Mouse (Mus musculus) MN1 (cell line): ENCODE measurements around the gene Cdc14a.
"Not testable (repeated sequence)": the region's sequence is repeated elsewhere in the genome, so short reads cannot be mapped to it uniquely, and the experiment has no call there.

ENCODE experiments used
- DNase-seq: peaks from one replicate; pipeline ENCODE4 v3.0.0-alpha.2; 2016; ENCODE audit warnings: low spot score

Cdc14a gene

GRCm38 (mm10) chr3:116368868-116369437 lies 54.9 kb downstream of the Cdc14a start:
- DNase-seq: no peak

DNA sequence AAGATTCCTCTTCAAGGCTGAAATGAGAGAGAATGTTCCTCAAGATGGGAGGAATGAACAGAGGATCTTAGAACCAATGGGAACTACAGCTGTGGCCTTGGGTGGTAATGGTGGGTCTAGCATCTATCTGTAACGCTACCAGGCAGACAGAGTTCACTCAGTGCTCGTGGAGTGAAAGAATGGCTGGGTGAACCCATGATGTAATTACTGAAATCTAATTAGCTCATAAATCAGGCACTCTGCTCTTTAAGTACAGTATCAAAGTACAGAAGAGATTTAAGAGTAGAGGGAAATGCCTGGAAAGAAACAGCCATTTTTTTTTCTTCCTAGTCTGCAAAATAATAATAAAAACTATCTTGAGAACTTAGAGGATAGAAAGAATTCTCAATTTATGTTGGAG lies 57.7 kb downstream of the Cdc14a start:
- peak; percentile 18 for DNase-seq

DNA sequence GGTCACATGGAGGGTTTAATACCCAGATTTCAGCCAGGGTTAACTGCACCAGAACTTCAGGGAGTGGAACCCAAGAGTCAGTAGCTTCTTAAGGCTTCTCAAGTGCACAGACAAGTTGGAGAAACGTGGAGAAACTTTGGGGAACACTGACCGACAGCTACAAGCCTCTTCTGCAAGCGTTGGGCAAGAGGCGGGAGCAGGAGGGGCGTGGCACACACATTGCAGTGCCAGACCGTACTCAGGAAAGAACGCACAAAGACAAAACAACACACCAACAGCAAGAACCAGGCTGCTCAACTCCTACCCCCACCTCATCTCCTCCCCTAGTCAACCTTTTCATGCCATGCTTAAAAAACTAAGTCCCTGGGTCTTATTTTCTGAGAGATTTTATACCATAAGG lies 61.9 kb downstream of the Cdc14a start:
- DNase-seq: no peak

GRCm38 (mm10) chr3:116361101-116361500 lies 62.7 kb downstream of the Cdc14a start:
- no peak for DNase-seq

GRCm38 (mm10) chr3:116357866-116358265 lies 66.0 kb downstream of the Cdc14a start:
- DNase-seq: no peak

- no peak for DNase-seq
Observed at GRCm38 (mm10) chr3:116357180-116357579, 66.7 kb downstream of the Cdc14a start.

- DNase-seq: peak; percentile 7
Observed at GRCm38 (mm10) chr3:116355026-116355788, 68.6 kb downstream of the Cdc14a start.

- DNase-seq: no peak
Observed at GRCm38 (mm10) chr3:116352486-116352885, 71.3 kb downstream of the Cdc14a start.

DNA sequence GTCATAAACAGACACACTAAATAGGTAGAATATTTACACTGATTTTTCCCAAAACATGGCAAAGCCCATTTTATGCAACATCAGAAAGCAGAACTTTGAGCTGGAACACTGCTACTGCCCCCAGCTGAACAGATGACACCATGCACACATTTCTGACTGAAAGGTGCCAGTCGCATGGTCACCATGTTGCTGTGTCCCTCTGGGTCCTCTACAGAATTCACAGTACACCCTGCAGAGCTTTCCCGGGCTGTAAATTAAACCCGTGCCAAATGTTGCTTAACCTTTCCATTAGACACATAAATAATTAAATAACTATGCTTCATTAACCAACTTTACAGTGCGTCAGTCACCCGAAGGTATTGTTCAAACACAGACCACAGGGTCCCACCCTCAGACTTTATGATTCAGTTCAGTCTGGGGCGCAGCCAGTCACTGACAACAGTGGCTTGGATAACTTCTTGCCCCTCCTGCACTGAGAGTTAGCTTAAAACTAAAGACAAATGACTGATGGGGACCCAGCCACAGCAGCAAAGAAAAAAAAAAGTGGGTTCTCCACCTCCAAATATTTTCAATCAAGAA lies 73.4 kb downstream of the Cdc14a start:
- no peak for DNase-seq

DNA sequence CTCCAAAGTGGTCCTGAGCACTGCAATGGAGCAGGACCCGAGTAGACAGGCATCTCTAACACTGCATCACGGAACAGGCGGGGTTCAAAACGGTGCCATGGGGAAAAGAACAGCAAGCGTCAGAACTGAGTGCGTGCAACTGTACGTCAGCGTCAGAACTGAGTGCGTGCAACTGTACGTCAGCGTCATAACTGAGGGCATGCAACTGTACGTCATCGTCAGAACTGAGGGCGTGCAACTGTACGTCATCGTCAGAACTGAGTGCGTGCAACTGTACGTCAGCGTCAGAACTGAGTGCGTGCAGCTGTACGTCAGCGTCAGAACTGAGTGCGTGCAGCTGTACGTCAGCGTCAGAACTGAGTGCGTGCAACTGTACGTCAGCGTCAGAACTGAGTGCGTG lies 76.3 kb downstream of the Cdc14a start:
- DNase-seq: not testable (repeated sequence)

DNA sequence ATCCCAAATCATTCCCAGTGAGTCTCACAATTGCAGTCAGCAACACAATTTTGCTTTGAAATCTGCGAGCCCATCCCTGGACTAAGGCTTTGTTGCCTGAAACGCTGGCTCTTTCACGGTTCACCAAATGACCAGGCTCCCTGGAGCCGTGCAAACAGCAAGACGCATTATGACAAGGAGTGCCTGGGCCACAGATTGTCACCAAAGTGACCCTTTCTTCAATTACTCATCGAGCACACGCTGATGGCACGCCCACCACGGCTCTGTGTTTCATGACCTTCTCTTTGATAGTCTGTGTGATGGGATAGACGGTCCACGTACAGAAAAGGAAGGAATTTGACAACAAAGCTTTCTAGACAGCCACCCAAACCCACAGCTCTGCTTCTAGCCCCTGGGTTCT lies 78.6 kb downstream of the Cdc14a start:
- DNase-seq: no peak

DNA sequence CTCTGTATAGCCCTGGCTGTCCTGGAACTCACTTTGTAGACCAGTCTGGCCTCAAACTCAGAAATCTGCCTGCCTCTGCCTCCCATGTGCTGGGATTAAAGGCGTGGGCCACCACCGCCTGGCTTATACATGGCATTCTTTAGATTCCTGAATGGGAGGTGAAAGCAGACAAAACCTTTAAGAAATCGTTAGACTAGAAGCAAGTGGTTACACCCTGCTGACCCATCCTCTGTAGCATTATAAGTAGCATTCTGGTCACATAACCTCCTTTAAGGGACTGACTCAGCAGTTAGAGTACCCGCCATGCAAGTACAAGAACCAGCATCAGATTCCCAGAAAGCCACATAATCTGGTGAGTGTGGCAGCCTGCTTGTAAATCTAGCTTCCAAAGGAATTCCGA lies 81.6 kb downstream of the Cdc14a start:
- no peak for DNase-seq

DNA sequence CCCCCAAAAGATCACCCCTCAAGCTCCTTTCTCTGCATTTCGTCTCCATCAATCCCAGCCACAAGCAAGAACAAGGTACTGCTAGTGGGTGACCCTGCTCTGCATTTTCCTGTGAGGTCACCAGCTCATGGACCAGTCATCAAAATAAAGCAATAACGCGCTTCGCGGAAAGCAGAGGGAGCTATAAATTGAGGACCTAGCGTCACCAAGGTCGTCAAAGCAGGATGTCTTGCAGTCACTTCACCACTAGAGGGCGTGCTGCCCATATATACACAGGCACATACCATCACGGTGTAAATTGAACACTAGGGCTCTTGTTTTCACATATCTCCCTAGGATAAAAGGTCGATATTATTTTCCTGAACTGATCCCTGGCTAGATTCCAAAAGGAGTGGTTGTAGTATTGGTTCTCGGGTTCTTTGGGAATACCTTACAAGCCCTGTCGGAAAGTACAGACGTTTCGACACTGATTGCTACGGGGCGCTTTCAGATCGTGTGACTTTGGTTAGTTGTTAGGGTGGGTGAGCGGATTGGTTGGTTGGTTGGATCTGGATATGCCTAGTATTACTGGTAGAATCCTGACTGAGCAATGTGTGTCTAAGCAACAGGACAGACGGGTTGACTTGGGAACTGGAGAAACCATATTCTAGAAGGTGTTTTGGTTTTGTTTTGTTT lies 82.7 kb downstream of the Cdc14a start:
- peak; percentile 39 for DNase-seq

DNA sequence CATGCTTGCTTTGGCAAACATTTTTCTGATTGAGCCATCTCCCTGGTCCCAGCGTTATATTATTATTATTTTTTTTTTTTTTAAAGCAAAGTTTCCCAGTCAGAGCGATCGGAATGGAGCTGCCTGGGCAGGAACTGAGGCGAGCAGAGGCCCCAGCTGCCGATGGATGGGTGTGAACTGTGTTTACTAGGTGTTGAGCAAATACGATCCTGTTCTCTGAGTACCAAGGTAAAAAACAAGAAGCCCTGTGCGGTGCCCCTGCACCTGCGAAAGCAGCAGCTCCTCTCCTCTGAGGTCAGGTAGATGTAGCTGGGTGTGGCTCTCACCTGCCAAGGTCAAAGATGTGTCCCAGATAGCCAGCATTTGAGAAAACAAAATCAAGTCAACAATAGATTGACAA lies 83.6 kb downstream of the Cdc14a start:
- DNase-seq: no peak

GRCm38 (mm10) chr3:116338616-116339015 lies 85.2 kb downstream of the Cdc14a start:
- DNase-seq: no peak

GRCm38 (mm10) chr3:116337840-116338239 lies 86.0 kb downstream of the Cdc14a start:
- DNase-seq: no peak

DNA sequence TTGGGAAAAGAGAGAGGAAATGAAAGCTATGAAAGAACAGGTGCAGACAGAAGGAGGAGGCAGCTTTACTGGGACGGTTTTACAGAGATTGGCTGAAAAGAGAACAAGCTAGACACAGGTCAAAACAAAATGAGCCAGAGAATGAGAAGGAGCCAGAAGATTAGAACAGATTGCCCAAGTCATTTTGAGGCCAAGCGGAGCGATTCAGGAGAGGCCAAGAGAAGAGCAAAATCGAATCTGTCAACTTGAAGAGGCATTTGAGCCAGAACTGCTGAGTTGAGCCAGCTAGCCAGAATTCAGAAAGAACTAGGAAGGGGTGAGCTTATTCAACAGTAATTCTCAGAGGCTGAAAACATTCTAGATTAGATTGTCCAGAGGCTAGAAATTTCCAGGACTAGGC lies 88.8 kb downstream of the Cdc14a start:
- DNase-seq: no peak

- no peak for DNase-seq
Observed at GRCm38 (mm10) chr3:116333711-116334110, 90.1 kb downstream of the Cdc14a start.

GRCm38 (mm10) chr3:116333229-116333628 lies 90.6 kb downstream of the Cdc14a start:
- peak; percentile 56 for DNase-seq

DNA sequence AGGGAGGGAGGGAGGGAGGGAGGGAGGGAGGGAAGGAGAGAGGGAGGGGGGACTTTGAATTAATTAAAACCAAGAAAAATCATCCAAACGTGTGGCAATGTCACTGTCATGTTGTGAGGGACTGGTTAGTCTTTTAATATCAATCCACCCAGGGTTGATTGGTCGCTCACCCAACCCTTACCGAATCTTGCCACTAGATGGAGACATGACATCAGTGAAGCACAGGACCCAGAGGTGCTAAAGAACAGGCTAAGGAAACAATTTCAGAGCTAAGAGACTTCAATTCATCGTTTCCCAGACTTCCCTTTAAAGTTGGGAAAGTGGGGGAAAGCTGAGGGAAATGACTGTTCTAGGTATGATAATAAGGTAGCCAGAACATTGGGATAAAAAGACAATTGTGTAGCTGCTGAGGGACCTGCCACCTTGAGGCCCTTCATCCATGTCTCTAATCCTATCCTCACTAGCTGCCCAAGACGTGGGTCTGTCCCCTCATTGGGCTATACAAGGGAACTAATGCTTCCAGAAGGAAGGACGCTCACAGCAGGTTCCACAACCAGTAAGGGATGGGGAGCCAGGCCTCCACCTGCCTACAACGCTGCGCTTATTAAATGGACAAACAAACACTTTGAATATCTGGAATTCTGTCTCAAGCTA lies 91.9 kb downstream of the Cdc14a start:
- peak; percentile 73 for DNase-seq

- DNase-seq: no peak
Observed at GRCm38 (mm10) chr3:116329976-116330375, 93.9 kb downstream of the Cdc14a start.

GRCm38 (mm10) chr3:116329023-116329762 lies 94.6 kb downstream of the Cdc14a start:
- DNase-seq: no peak
